Mouse (Mus musculus) ovary, adult 10 weeks (tissue): Measurements from ENCODE around the gene Ripk4. TPM values are rescaled to one million over a fixed set of nuclear protein-coding genes. Genes with fewer than 3 reads are reported as not detected.

Experiments used
- polyA plus RNA-seq: library from polyadenylated mRNA; stranded (reverse); fragments of 350-450 nt; fragmentation: Illumina TruSeq; extraction: RNeasy Lipid Tissue Mini Kit (QIAGEN cat#74804); gene quantifications from one replicate; pipeline ENCODE4 v1.2.3, GENCODE M21; 2014

Gene Ripk4
- polyA plus RNA-seq: 1.4 TPM

GRCm38 (mm10) chr16:97763061-97763989 lies at the start of gene Ripk4:
Gene Ripk4 (minus strand): TSS chr16:97763787.

Other genes starting within 250 kb of the Ripk4 start
- 0.74 TPM for gene Fam3b, start 249.0 kb downstream of the Ripk4 start, polyA plus RNA-seq
- 1.2 TPM for gene Tmprss2, start 152.6 kb downstream of the Ripk4 start, polyA plus RNA-seq
- 4.8 TPM for gene Prdm15, start 88.1 kb upstream of the Ripk4 start, polyA plus RNA-seq
- gene C2cd2, start 198.8 kb upstream of the Ripk4 start, polyA plus RNA-seq: 19.4 TPM
- 7.9 TPM for gene Zbtb21, start 198.8 kb upstream of the Ripk4 start, polyA plus RNA-seq
- 41.6 TPM for gene B230307C23Rik, start 233.5 kb upstream of the Ripk4 start, polyA plus RNA-seq